Mouse (Mus musculus) ES-E14 (cell line): ENCODE results near the gene Glo1. TPM values are rescaled to one million over a fixed set of nuclear protein-coding genes. Genes with fewer than 3 reads are reported as not detected.

Experiments used
- DNase-seq: peaks from one replicate; pipeline ENCODE4 v3.0.0-alpha.2; 2013; ENCODE audit warnings: low read depth, low spot score
- H3K27ac ChIP-seq: 2 replicates; pipeline ENCODE4 v1.5.1; 2012; ENCODE audit warnings: low read depth, mild to moderate bottlenecking, low read length, moderate library complexity, mixed read lengths; ENCODE audit not compliant: poor library complexity, insufficient read depth, severe bottlenecking
- H3K36me3 ChIP-seq: 2 replicates; pipeline ENCODE4 v1.6.1; 2012; ENCODE audit warnings: mild to moderate bottlenecking, low read length, moderate library complexity, mixed read lengths; ENCODE audit not compliant: control insufficient read depth, poor library complexity, insufficient read depth, severe bottlenecking
- H3K4me1 ChIP-seq, 2 experiments: fragments of 150-350 bp in 1 of 2; sonication (generic) in 1 of 2; 2 replicates each; pipeline ENCODE4 v1.6.1; 2012; ENCODE audit warnings: low read length in 2 of 2, mild to moderate bottlenecking in 1 of 2, mixed read lengths in 1 of 2; ENCODE audit not compliant: control insufficient read depth in 2 of 2, insufficient read depth in 2 of 2, poor library complexity in 1 of 2
- H3K4me3 ChIP-seq, 2 experiments: fragments of 150-350 bp in 1 of 2; sonication (generic) in 1 of 2; 2 replicates each; pipeline ENCODE4 v1.5.1; 2012; ENCODE audit warnings: low read length in 2 of 2, low read depth in 1 of 2, mild to moderate bottlenecking in 1 of 2, mixed read lengths in 1 of 2; ENCODE audit not compliant: insufficient read depth in 1 of 2, poor library complexity in 1 of 2, severe bottlenecking in 1 of 2
- H3K9ac ChIP-seq: 2 replicates; pipeline ENCODE4 v1.6.1; 2012; ENCODE audit warnings: low read depth, mild to moderate bottlenecking, low read length, mixed read lengths; ENCODE audit not compliant: poor library complexity, insufficient read depth, severe bottlenecking
- H3K9me3 ChIP-seq: fragments of 150-350 bp; sonication (generic); 2 replicates; pipeline ENCODE4 v1.6.1; 2012; ENCODE audit warnings: low read depth, mild to moderate bottlenecking, low read length; ENCODE audit not compliant: control insufficient read depth, insufficient read depth
- CHD2 ChIP-seq: IDR thresholded peaks from 2 replicates; pipeline ENCODE4 v1.6.1; 2014; ENCODE audit warnings: mild to moderate bottlenecking, low read depth, low read length, inconsistent platforms
- HCFC1 ChIP-seq: IDR thresholded peaks from 2 replicates; pipeline ENCODE4 v1.6.1; 2012; ENCODE audit warnings: low read length, inconsistent platforms, borderline replicate concordance; ENCODE audit not compliant: insufficient read depth
- MAFK ChIP-seq: IDR thresholded peaks from 2 replicates; pipeline ENCODE4 v1.6.1; 2014; ENCODE audit warnings: mild to moderate bottlenecking, low read depth, low read length, inconsistent platforms; ENCODE audit not compliant: insufficient read depth
- ZC3H11A ChIP-seq: IDR thresholded peaks from 2 replicates; pipeline ENCODE4 v1.6.1; 2012; ENCODE audit warnings: low read depth, mild to moderate bottlenecking, inconsistent platforms, low read length, borderline replicate concordance
- ZNF384 ChIP-seq: IDR thresholded peaks from 2 replicates; pipeline ENCODE4 v1.6.1; 2012; ENCODE audit warnings: low read depth, low read length, inconsistent platforms
- in situ Hi-C, 2 experiments: fragments of 600-800 bp; cut with MboI; formaldehyde crosslinking; loops; one replicate each; pipeline ENCODE4 v1.15.1; 2025; ENCODE audit warnings: low sequenced_read_pairs in 2 of 2, inconsistent platforms in 1 of 2; ENCODE audit not compliant: unreplicated experiment in 2 of 2
- total RNA-seq: library from RNA; depleted of rRNA; stranded (reverse); fragments of 300-350 nt; gene quantifications from 2 replicates; pipeline ENCODE4 v1.2.3, GENCODE M21; 2012

Glo1 gene
- total RNA-seq, 1 experiment = 283 TPM

GRCm38 (mm10) chr17:30610739-30611138 is 15.9 kb downstream of the Glo1 start:
- in situ Hi-C loops = no loop called here
- DNase-seq = no peak
- Histone ChIP-seq H3K36me3 (no peaks in the 10 kb centered on the region), H3K4me1 (peaks cover 27 to 32% of the 10 kb centered on the region in 2 experiments), H3K27ac (no peak overlapping the region), H3K9me3 (no peaks in the 10 kb centered on the region), H3K9ac (peak overlapping the region; percentile 12; the same call in 1 of the 2 replicates), H3K4me3 (peak overlapping the region; percentile 4 to 88; a peak in 1 of 4 replicates)
- no peak for TF ChIP-seq HCFC1

DNA sequence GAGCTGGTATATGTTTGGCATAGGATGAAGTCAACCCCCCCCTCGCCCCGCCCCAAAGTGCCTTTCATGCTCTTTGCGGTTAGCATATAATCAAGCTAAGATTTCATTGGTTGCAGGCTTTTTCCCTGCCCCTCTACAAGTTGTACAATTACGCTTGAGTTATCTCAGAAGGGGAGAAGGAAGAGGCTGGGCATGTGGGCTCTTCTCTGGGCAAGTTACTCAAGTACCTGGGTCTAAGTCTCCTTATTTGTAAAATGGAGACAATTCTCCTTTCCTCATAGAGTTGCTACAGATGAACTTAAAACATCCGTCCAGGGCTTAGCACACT is 16.7 kb downstream of the Glo1 start:
- no peaks in the 10 kb centered on the region for H3K9me3 ChIP-seq
- H3K27ac ChIP-seq = peak overlapping the region; percentile 58
- H3K9ac ChIP-seq = peak overlapping the region; percentile 65; the same call in 1 of the 2 replicates
- in situ Hi-C loops = no loop called here
- no peaks in the 10 kb centered on the region for H3K36me3 ChIP-seq
- TF ChIP-seq HCFC1 = no peak
- no peak for TF ChIP-seq MAFK
- no peak for TF ChIP-seq ZC3H11A
- TF ChIP-seq ZNF384 = no peak; the same call in 1 of the 2 replicates
- TF ChIP-seq CHD2 = no peak
- peaks cover 31 to 34% of the 10 kb centered on the region in 2 experiments for H3K4me1 ChIP-seq
- peak overlapping the region; percentile 54 to 64 for H3K4me3 ChIP-seq
- no peak for DNase-seq

GRCm38 (mm10) chr17:30609305-30609979 is 17.2 kb downstream of the Glo1 start:
- peak overlapping the region; percentile 65; the same call in 1 of the 2 replicates for H3K9ac ChIP-seq

DNA sequence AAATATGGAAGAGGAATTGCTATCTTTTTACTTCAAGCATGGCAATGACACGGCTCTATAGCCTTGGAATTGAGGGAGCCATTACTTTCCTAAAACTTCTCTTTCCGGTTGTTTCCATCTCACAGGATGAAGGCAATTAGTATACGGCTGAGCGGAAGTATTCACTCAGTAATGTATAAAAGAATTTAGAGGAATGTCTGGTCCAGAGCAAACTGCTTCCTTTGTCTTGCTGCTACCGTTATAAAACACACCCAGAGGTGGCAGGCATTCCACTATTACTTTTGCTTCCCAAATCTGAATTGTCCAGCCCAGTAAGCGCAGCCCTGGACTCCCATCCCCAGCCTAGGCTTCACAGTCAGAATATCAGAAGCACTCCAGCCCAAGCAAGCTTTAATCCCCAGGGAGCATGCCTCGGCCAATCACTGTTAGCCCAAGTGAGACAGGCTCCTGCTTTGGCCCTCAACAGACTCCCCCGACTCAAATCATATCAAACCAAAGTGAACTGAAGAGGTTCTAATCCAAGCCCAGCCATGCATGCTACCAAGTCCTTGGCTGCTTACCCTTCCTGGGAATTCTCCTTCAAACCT is 18.7 kb downstream of the Glo1 start:
- H3K27ac ChIP-seq = peak overlapping the region; percentile 37; the same call in 1 of the 2 replicates
- H3K9ac ChIP-seq = peak overlapping the region; percentile 44; the same call in 1 of the 2 replicates
- H3K4me3 ChIP-seq = peak overlapping the region in 1 of 2 experiments; percentile 6; a peak in 1 of 4 replicates
- no peak for TF ChIP-seq ZC3H11A
- TF ChIP-seq HCFC1 = no peak
- TF ChIP-seq ZNF384 = no peak
- no peak for TF ChIP-seq MAFK
- no peak for TF ChIP-seq CHD2
- DNase-seq = no peak
- H3K9me3 ChIP-seq = no peaks in the 10 kb centered on the region
- peaks cover 6% of the 10 kb centered on the region; the same call in 1 of the 2 replicates for H3K36me3 ChIP-seq
- in situ Hi-C loops = no loop called here
- H3K4me1 ChIP-seq = peaks cover 36 to 45% of the 10 kb centered on the region in 2 experiments

More at GRCm38 (mm10) chr17:30609305-30609979, 17.2 kb downstream of the Glo1 start:
- Histone ChIP-seq H3K4me1 (peaks cover 35 to 36% of the 10 kb centered on the region in 2 experiments), H3K4me3 (peak overlapping the region; percentile 54 to 64), H3K36me3 (no peaks in the 10 kb centered on the region), H3K27ac (peak overlapping the region; percentile 58), H3K9me3 (no peaks in the 10 kb centered on the region)
- TF ChIP-seq HCFC1 (no peak), ZNF384 (no peak), CHD2 (no peak; the same call in 1 of the 2 replicates), MAFK (peak; percentile 90), ZC3H11A (no peak)
- in situ Hi-C loops = no loop called here
- DNase-seq = peak; percentile 79
